Mouse (Mus musculus) embryo, embryonic 11 days (tissue): ENCODE measurements around the gene Sirt6.

Source experiments
- DNase-seq: peaks from one replicate; pipeline ENCODE4 v3.0.0-alpha.2; 2015

Gene Sirt6

GRCm38 (mm10) chr10:81623441-81623840, 4.2 kb downstream of the Sirt6 start:
- no peak for DNase-seq

DNA sequence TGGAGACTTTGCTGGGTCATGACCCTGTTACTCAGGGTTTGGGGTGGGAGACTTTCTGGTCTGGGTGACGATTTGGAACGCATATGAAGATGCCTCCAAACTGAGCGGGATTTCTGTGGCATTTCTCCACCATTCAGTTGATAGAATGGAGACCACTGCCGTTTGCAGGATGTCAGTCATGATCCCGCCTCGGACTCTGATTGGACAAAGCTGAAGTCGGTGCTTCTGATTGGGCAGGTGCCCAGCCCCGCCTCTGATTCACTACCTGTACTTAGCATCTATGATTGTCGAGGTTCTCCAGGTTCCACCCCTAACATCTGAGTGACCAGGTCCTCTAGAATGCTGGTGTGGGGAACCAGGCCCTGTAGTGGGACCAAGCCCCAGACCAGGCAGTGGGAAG, 6.8 kb downstream of the Sirt6 start:
- no peak for DNase-seq

DNA sequence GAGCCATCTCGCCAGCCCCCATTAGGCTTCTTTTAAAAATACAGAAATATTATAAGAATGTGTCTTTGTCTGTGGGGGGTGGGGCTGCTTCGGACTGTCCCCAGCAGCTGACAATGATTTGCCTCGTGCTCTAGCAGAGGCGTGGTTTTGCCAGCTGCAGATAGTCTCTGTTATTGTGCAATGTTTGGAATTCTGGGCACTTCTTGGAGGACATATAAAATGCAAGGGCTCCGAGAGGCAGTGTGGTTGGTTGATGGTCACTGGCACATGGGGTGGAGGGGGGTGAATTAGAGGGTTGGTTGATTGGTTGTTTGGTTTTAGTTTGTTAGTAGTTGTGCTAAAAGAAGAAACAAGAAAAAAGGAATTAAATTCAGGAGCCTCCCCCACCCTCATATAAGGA, 7.6 kb downstream of the Sirt6 start:
- no peak for DNase-seq

- peak; percentile 53 for DNase-seq
These were observed 12.1 kb downstream of the Sirt6 start for GRCm38 (mm10) chr10:81615486-81615885.

DNA sequence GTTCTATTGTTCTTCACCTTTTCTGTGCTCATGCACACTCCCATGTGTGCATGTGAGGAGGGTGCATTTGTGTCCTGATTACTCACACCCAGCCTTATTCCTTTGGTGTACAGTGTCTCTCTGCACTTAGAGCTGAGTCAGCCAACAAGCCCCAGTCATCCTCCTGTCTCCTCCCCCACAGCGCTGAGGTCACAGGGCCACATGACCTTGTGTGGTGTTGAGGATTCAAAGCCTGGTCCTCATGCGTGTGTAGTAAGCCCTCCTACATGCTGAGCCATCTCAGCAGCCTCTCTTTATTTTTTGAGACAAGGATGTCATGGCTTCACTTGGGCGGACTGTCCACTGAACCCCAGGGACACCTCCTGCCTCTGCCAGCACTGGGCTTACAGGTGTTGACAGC, 14.8 kb downstream of the Sirt6 start:
- DNase-seq, result no peak

- no peak for DNase-seq
These were observed 19.3 kb downstream of the Sirt6 start for GRCm38 (mm10) chr10:81608308-81608707.

DNA sequence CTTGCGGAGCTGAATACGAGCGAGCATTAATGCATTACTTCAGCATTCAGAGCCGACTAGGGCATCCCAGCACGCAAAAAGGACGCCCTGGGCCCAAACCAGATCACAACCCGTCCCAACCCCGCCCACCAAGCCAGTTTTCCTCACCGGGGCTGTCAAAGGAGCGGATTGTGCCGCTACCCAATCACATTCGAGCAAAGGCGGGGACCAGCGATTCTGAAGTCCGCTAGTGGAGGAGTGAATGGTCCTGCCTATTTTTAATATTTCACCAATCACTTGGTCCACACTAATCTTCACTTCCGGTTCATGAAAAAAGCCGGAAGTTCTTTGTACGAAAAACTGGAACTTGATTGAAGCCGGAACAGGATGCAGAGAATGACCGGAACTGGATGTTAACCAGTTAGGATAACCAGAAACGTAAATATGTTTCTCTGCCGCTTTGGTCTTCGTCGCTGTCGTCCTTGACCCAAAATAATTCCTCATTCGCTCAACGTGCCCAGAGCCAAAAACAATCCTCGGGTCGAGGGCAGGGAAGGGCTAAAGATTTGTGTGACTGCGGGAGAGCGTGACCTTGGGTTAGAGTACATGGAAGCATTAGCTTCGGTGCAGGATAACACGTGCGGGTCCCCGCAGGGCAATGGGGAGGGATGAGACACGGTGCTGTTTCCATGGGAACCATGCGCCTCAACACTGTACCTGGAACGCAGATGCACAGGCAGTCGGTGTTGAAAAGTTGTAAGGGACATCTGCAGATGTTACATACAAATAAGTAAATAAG, 21.4 kb downstream of the Sirt6 start, which contains the start of gene BC025920:
BC025920 (plus strand) TSS at position 297 of the 778 bp plus-strand sequence.
- DNase-seq, result peak; percentile 97

GRCm38 (mm10) chr10:81605666-81605973, 22.0 kb downstream of the Sirt6 start:
- no peak for DNase-seq

DNA sequence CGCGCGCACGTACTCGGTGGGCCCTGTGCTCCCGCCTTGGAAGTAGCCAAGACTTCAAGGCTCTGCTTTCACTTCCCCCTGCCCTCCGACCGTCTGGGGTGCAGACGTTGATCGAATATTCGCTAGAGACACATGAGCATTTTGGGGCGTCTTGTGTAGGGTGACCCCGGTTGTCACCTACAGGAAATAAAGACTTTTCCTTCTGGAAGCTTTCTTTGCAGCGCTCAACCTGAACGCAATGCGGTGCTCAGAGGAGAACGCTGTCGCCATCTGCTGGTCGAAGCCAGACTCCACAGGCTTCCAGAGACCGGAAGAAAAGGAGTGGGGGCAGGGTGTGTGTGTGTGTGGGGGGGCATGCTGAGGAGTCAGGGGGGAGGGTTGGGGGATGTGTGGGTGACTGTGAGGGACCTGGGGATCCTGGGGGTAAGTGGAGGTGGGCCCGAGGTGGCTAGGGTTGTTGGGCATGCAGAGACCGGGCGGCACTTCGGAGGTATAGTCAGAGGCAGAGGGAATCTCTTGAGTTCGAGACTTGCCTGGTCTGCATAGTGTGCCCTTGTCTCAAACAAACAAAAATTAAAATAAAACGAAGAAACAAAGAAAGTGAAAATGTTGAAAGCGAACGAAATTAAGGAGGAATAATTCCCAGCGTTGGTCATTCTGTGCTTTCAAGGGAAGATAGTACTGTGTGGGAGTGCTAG, 22.5 kb downstream of the Sirt6 start:
- DNase-seq, result peak; percentile 93

- no peak for DNase-seq
These were observed 23.3 kb downstream of the Sirt6 start for GRCm38 (mm10) chr10:81604019-81604967.

GRCm38 (mm10) chr10:81602741-81603151, 24.9 kb downstream of the Sirt6 start:
- DNase-seq, result peak; percentile 79

DNA sequence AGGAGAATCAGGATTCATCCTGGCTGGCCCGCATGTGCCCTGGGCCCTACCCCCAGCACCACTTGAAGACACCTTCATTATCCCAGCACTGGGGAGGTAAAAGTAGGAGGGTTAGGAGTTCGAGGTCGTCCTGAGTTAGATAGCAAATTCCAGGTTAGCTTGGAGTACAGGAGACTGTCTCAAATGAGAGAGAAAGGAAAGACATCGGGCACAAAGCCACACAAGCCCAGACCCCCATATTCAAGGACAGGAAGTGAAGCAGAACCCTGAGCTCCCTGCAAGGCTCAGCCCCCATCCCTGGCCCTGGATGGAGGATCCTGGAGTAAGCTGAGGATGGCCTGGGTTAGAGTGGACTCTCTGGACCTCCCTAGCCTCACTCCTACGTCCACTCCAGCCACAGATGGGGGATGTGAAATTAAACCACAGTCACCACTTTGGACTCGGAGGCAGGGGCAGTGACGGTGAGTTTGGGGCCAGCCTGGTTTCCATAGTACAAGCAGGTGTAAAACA, 26.1 kb downstream of the Sirt6 start:
- DNase-seq, result no peak

DNA sequence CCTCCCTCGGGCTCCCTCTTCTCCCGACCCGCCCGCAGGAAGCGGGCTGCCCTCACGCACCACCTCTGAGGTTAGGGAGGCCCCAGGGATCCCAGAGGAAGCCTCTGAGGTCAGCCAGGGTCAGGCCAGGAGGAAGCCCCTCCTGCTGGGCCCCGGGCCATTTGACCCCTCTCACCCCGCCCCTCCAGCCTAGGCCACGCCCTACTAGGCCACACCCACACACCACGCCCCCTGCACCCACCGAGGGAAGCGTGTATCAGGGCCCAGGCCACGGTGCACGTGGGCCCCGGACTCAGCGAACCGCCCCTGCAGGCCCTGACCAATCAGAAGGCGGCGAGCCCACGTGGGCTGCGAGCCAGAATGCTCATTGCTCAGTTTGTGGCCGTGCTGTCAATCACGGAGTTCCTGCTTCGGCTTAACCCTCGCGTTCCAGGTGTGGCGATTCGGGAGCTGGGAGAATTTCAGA, 26.8 kb downstream of the Sirt6 start, which contains the start of gene Tle6:
Tle6 (minus strand) TSS at position 336 of the 466 bp plus-strand sequence.
- peak; percentile 98 for DNase-seq

- DNase-seq, result peak; percentile 20
These were observed 27.5 kb downstream of the Sirt6 start for GRCm38 (mm10) chr10:81600096-81600495.

DNA sequence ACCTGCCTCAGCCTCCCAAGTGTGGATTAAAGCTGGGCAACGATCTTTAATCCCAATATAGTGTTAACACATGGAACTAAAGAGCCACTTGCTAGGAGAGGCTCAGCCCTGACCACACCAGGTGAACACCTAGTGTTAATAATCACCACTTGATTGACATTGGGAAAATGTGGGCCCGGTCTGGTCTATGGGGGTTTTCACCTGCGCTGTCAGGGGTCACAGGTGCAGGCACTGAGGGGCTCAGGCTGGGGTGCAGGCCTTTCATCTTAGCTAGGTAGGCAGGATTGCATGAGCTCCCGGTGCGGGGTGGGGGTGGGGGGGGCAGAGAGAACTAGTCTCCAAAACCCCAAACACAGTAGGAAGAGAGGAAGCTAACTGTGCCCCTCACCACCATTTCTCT, 28.0 kb downstream of the Sirt6 start:
- no peak for DNase-seq

- DNase-seq, result no peak
These were observed 28.7 kb downstream of the Sirt6 start for GRCm38 (mm10) chr10:81598871-81599270.

DNA sequence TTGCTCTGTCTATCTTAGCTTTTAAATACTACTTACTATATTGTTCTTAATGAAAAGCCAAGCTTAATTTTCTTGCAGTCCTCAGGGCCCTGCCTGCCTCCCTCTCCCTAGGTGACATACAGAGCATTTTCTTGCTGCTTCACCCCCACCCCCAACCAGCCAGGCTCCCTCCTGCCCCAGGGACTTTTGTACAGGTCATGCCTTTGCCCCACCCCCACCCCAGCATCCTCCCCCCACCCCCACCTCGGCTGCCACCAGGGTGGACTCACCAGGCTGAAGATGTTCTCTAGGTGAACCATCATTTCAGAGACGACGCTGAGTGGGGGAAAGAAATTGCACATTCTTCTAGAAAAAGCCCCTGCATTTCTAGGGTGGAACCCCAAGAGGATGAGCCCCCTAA, 29.3 kb downstream of the Sirt6 start:
- no peak for DNase-seq

DNA sequence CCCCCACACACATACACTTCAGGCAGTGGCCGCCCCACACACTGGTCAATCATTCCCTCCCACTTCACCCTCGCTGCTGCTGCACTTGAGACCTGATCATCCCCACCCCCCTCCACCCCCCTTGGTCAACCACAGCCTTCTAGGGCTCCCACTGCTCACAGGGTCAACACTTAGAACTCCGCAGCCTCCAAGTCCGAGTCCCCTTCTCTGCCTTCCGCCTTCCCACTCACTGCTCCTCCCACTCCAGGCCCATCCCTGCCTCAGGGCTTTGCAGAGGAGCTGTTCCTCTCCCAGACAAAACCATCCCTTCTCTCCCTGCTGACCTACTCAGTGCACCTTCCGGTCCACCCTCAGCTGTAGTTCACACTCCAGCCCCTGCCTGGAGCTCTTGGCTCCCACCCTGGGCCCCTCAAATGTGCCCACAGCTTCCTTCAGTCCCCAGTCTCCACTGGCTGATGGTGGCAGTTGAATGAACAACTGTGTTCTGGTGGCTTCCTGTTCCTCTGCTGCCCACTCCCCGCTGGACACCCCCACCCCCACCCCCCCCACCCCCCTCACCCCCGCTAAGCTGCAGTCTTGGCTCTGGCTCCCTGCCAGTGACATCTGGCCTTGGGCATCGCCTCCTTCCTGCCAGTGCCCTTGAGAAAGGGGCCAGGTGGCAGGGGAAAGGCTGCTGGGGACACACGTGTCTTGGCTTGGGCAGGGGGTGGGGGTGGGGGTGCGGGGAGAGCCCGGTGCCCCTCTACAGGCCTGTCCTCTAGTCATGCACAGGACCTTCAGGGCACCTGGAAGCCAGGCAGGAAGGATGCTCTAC, 30.3 kb downstream of the Sirt6 start:
- peak; percentile 61 for DNase-seq

- DNase-seq, result peak; percentile 62
These were observed 31.0 kb downstream of the Sirt6 start for GRCm38 (mm10) chr10:81596611-81597010.

GRCm38 (mm10) chr10:81595599-81595998, 32.0 kb downstream of the Sirt6 start:
- DNase-seq, result no peak

- DNase-seq, result no peak
These were observed 33.7 kb downstream of the Sirt6 start for GRCm38 (mm10) chr10:81593935-81594334.

DNA sequence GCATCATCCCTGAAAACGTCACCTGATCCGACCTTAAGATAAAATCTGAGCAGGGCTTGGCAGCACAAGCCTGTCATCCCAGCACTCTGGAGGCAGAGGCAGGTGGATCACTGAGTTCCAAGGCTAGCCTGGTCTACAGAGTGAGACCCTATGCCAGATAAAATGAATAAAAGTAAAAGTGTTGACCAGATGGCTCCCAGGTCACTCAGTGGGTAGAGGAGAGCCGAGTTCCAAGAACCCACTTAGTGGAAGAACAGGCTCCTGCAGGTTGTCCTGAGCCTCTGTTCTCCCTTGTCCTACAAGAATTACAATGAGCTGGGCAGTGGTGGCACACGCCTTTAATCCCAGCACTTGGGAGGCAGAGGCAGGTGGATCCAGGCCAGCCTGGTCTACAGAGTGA, 34.4 kb downstream of the Sirt6 start:
- DNase-seq, result no peak
